ENCODE assay signal across 25 mouse cellular contexts in the genomic region with DNA sequence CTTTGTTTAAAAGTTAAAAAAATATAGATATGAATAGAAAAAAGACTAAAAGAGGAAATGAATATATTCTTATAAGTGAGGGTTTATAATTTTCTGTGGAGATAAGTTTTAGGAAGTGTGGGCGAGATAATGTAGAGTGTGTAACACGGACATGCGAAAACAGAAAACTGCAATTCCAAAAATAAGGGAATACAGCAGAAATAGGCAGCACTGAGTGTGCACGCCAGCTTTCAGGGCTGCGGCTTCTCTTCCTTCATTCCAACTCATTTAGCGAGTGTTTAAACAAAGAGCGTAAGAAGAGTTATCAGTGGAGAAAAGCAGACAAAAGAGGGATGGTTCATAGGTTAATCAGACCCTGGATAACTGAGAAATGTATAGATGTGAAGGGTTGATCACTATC.
DNase-seq lines count a peak whose midpoint lies in the region; ATAC-seq and TF ChIP-seq lines count a peak whose summit lies in the region.
"Had no signal": no experiment of that assay in that cellular context is flagged by ENCODE, and none has a peak within 500 bp of the region (broad histone marks: within the 10 kb centered on the region; RNA-seq: fewer than 3 reads in every experiment).

No protein-coding gene starts in this region.

- H3K4me3 ChIP-seq in left cerebral cortex, adult 2 months, result peak overlapping the region; percentile 13; the same call in 1 of the 2 replicates
- H3K4me3 ChIP-seq: forebrain, embryonic 10.5 days; forebrain, embryonic 13.5 days; heart, embryonic 12.5 days; heart, embryonic 15.5 days; hindbrain, embryonic 10.5 days; hindbrain, embryonic 13.5 days had no signal

- ATAC-seq in frontal cortex, adult (ENCODE audit: low TSS enrichment), result peak; percentile 94
- ATAC-seq: activated CD4-positive, CD25-positive, alpha-beta regulatory T cell, adult 4 months; forebrain, embryonic 13.5 days; forebrain, embryonic 16.5 days had no signal

- intact Hi-C loops in left cerebral cortex, adult 2 months (cut with DNase I), result no loop called here
- intact Hi-C loops in left cerebral cortex, postnatal 10 days (cut with DNase I), result no loop called here

- no peak for TF ChIP-seq CTCF in left cerebral cortex, adult 2 months (IDR thresholded peaks at IDR 0.05)

- DNase-seq in frontal cortex, postnatal 14 days (ENCODE audit: low spot score in 2 of 2), result no peak
- no peak for DNase-seq in left cerebral cortex, adult 2 months (ENCODE audit: extremely low spot score in 1 of 2, low spot score in 2 of 2)
- no peak for DNase-seq in left cerebral cortex, postnatal 10 days (ENCODE audit: extremely low spot score in 1 of 2, low spot score in 2 of 2)
- peak; percentile 26 for DNase-seq in right cerebral cortex, adult 18-20 months
- DNase-seq in right cerebral cortex, postnatal 14 days, result no peak
- DNase-seq in brain, adult 2 months (ENCODE audit: low read depth, low spot score), result peak; percentile 44
- no peak for DNase-seq in lung, postnatal 10 days
- DNase-seq: adrenal gland, adult 8-10 months; adrenal gland, postnatal 25 days; cerebellum, adult 18-20 months; cerebellum, adult 9-10 months; cerebellum, postnatal 14 days; gastrocnemius, postnatal 25 days; heart, adult 18-20 months; heart, postnatal 10 days; heart, postnatal 36 days had no signal

- no peak overlapping the region for H3K27ac ChIP-seq in left cerebral cortex, adult 2 months
- H3K27ac ChIP-seq: forebrain, embryonic 10.5 days; forebrain, embryonic 13.5 days; heart, embryonic 15.5 days; hindbrain, embryonic 10.5 days; hindbrain, embryonic 13.5 days had no signal

Comparison
In these comparisons a context has a peak if more than half of its experiments do, and no peak if none do; other contexts are left out.
1. DNase-seq: peak in right cerebral cortex, adult 18-20 months (single experiment) and brain, adult 2 months (single experiment); none in frontal cortex, postnatal 14 days (0 of 2), left cerebral cortex, adult 2 months (0 of 2), left cerebral cortex, postnatal 10 days (0 of 2), right cerebral cortex, postnatal 14 days (single experiment) and lung, postnatal 10 days (single experiment).